Mouse (Mus musculus): ENCODE data around the gene Csrnp3. TPM values are rescaled to one million over a fixed set of nuclear protein-coding genes. Genes with fewer than 3 reads are reported as not detected.

Gene Csrnp3
- 0.67 TPM for polyA plus RNA-seq (2017; shearing (Covaris generic))

GRCm38 (mm10) chr2:65845551-65845950, at the start of gene Csrnp3:
TSS of gene Csrnp3 (plus strand) at chr2:65845767.

Other genes with a start within 250 kb of the Csrnp3 start
- 0.14 TPM for gene Scn2a, start 225.0 kb upstream of the Csrnp3 start, polyA plus RNA-seq (2017; shearing (Covaris generic))

All from effector memory CD4-positive, alpha-beta T cell, adult 5 months (primary cell).